Mouse (Mus musculus): ENCODE data around the gene Ssrp1. TPM values are rescaled to one million over a fixed set of nuclear protein-coding genes. Genes with fewer than 3 reads are reported as not detected.
A peak's percentile ranks its signal among the peaks of the same experiment; 100 is the strongest.

The Ssrp1 gene
- total RNA-seq, 2 experiments from 2014 or later, result 120 TPM

DNA sequence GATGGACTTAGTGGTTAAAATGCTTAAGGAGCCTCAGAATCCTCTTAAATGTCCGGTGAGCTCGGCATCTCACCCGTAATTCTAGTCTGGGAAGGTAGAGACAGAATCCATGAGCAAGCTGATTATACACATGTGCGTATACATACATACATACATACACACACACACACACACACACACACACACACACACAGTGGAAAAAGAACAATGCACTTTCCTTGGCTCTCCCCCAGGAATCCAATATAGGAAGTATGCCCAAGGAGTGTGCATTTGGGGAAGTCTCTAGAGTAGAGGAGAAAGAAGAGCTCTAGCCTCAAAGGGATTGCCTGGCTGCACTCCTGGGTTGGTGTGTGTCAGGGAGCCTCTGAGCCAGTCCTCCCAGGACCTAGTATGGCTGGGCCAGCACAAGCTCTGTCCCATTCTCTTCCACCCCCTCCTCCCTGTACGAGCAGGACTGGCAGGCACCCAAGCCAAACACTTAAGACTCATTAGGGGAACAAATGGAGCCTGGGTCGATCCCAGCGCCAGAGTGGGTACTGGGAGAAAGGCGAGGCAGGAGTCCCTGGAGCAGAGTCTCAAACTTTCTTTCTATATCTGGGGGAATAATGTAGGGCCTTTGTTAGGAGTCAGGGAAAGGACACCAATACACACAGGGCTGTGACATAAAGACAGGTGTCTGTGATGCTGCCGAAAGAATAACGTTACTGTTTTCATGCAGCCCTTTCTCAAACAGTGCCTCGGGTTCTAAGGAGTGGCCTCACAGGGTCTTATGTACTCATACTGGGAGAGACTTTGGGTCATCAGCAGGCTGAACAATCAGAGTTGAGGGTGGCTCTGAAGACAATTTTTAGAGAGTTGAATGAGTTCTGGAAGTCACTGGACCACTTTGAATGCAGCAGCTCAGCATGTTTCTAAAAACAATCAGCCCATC is 51.9 kb downstream of the Ssrp1 start:
- DNase-seq, result no peak

DNA sequence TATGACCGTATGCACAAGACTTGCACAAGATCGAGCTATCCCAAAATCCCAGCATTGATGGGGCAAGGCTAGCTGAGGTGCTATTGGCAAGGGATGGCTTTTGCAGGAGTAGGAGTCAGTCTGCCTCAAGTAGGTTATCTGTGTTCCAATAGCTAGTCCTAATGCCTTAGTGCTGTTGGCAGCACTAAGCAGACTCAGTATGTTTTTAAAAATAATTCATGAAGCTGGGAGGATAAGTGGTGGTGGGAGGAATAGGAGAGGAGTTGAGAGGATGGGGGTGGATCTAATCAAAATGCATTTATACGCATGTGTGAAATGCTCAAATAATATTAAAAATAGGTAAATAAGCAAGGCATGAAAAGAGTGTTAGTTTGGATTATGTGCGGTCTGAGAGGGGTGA is 54.3 kb downstream of the Ssrp1 start:
- DNase-seq, result peak in 1 of 2 experiments; percentile 12

GRCm38 (mm10) chr2:85093376-85093775 is 56.3 kb downstream of the Ssrp1 start:
- DNase-seq, result no peak

GRCm38 (mm10) chr2:85095906-85096305 is 58.9 kb downstream of the Ssrp1 start:
- DNase-seq, result no peak

Other genes starting within 250 kb of the Ssrp1 start
- gene Ube2l6, start 238.4 kb upstream of the Ssrp1 start, total RNA-seq (2021), result 1 to 10 TPM; 4.2 to 4.3 TPM
- gene Smtnl1, start 214.6 kb upstream of the Ssrp1 start, total RNA-seq (2021), result not detected
- gene Timm10, start 210.2 kb upstream of the Ssrp1 start, total RNA-seq (2021), result 10 to 100 TPM; 45.0 to 48.7 TPM
- gene Slc43a1, start 198.4 kb upstream of the Ssrp1 start, total RNA-seq (2021), result 1 to 10 TPM in 1 of 2 experiments, under 1 TPM in 1; 0.48 to 1.2 TPM
- 10 to 100 TPM; 91.2 to 94.8 TPM for gene Rtn4rl2, start 150.5 kb upstream of the Ssrp1 start, total RNA-seq (2021)
- gene Slc43a3, start 100.7 kb upstream of the Ssrp1 start, total RNA-seq (2021), result 1 to 10 TPM in 1 of 2 experiments, under 1 TPM in 1; 0.37 to 2.6 TPM
- gene Prg2, start 56.8 kb upstream of the Ssrp1 start, total RNA-seq (2021), result not detected
- gene Prg3, start 49.0 kb upstream of the Ssrp1 start, total RNA-seq (2021), result not detected
- 1 to 10 TPM; 1.4 to 2.7 TPM for gene P2rx3, start 228 bp downstream of the Ssrp1 start, total RNA-seq (2021)
- gene Tnks1bp1, start 10.8 kb downstream of the Ssrp1 start, total RNA-seq (2021), result 100 to 1,000 TPM; 159 to 174 TPM
- gene Aplnr, start 99.0 kb downstream of the Ssrp1 start, total RNA-seq (2021), result 1 to 10 TPM in 1 of 2 experiments, under 1 TPM in 1; 0.91 to 1.0 TPM
- 10 to 100 TPM; 12.5 to 14.7 TPM for gene Lrrc55, start 160.0 kb downstream of the Ssrp1 start, total RNA-seq (2021)

All from layer of hippocampus, postnatal 36 days (tissue).